Mouse (Mus musculus) heart, embryonic 15.5 days (tissue): ENCODE data around the gene Kif13a. TPM values are rescaled to one million over a fixed set of nuclear protein-coding genes. Genes with fewer than 3 reads are reported as not detected.

Experiments used
- ATAC-seq: fragments of 200-750 bp; cut with Nextera tagmentation; replicated peaks from 2 replicates; pipeline ENCODE4 v1.8.0; 2017; ENCODE audit warnings: low read depth, moderate TSS enrichment; ENCODE audit not compliant: insufficient number of reproducible peaks, insufficient read depth, low FRiP score
- H3K27ac ChIP-seq: fragments of 300-500 bp; sonication (generic); 2 replicates; pipeline ENCODE4 v1.5.1; 2015; ENCODE audit warnings: mild to moderate bottlenecking, inconsistent platforms
- H3K27me3 ChIP-seq: fragments of 300-500 bp; sonication (generic); 2 replicates; pipeline ENCODE4 v1.6.1; 2015; ENCODE audit warnings: inconsistent platforms
- H3K36me3 ChIP-seq: fragments of 300-500 bp; sonication (generic); 2 replicates; pipeline ENCODE4 v1.6.1; 2015; ENCODE audit warnings: mild to moderate bottlenecking, inconsistent platforms
- H3K4me1 ChIP-seq: fragments of 300-500 bp; sonication (generic); replicated peaks from 2 replicates; pipeline ENCODE4 v1.6.1; 2015; ENCODE audit warnings: inconsistent platforms
- H3K4me2 ChIP-seq: fragments of 300-500 bp; sonication (generic); 2 replicates; pipeline ENCODE4 v1.6.1; 2015; ENCODE audit warnings: inconsistent platforms, mild to moderate bottlenecking, moderate library complexity
- H3K4me3 ChIP-seq: fragments of 300-500 bp; sonication (generic); 2 replicates; pipeline ENCODE4 v1.5.1; 2015; ENCODE audit warnings: mild to moderate bottlenecking, inconsistent platforms
- H3K9ac ChIP-seq: fragments of 300-500 bp; sonication (generic); 2 replicates; pipeline ENCODE4 v1.6.1; 2015; ENCODE audit warnings: mild to moderate bottlenecking, inconsistent platforms
- H3K9me3 ChIP-seq: fragments of 300-500 bp; sonication (generic); replicated peaks from 2 replicates; pipeline ENCODE4 v1.6.1; 2016; ENCODE audit warnings: inconsistent platforms
- WGBS: fragments of 180-500 bp; shearing (Covaris S2); methylation state at CpG from one replicate; pipeline ENCODE4 v1.1.7; 2015; ENCODE audit warnings: mixed read lengths; 5-methylcytosine and 5-hydroxymethylcytosine counted together
- polyA plus RNA-seq: library from polyadenylated mRNA; unstranded; fragments of >200 nt; fragmentation: Nextera tagmentation; extraction: Ambion mirVana; gene quantifications from 2 replicates; pipeline ENCODE4 v1.2.1, GENCODE M21; 2015

Gene Kif13a
- polyA plus RNA-seq, 1 experiment from 2014 or later: 45.3 TPM

DNA sequence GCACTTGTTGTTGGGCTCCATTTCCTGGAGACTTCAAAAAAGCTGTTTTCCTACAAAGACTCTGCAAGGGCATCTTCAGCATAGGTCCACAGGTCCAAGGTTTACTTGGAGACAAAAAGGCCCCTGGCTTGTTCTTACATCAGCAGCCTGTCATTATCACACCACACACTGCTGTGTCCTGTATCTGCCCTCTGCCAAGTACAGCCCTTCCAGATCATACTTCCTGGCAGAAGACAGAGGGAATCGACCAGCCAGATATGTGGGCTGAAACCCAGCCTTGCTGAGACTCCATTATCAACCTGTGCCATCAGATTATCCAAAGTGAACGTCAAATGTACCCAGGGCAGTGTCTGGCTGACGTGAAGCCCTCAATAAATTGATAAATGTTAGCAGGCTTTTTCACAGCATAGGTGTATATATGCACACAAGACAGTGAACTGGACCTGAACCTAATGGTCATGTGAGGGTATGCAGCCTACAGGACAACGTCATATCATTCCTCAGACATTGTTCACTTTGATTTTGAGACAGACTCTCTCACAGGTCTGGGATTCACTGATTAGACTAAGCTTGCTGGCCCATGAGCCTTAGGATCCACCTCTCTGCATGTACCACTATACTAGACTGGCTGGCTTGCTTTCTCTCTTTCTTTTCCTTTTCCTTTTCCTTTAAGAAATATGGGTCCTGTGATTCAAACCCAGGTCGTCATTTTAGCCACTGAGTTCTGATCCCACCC is 181.4 kb downstream of the Kif13a start:
- H3K4me3 ChIP-seq: no peak overlapping the region
- ATAC-seq: no peak
- no peaks in the 10 kb centered on the region for H3K27me3 ChIP-seq
- H3K4me2 ChIP-seq: no peak overlapping the region
- H3K9ac ChIP-seq: no peak overlapping the region
- no peaks in the 10 kb centered on the region for H3K9me3 ChIP-seq
- H3K27ac ChIP-seq: no peak overlapping the region
- H3K4me1 ChIP-seq: 0 out of 2 replicates have a peak, but pooled peaks cover 3% of the 10 kb centered on the region
- WGBS: 48% methylated on average over 5 of the region's 5 CpGs
- H3K36me3 ChIP-seq: peaks cover 43% of the 10 kb centered on the region

GRCm38 (mm10) chr13:46743821-46744220 is 185.8 kb downstream of the Kif13a start:
- Histone ChIP-seq H3K4me2 (no peak overlapping the region), H3K4me3 (no peak overlapping the region), H3K9me3 (no peaks in the 10 kb centered on the region), H3K9ac (no peak overlapping the region), H3K4me1 (0 out of 2 replicates have a peak, but pooled peaks cover 3% of the 10 kb centered on the region), H3K36me3 (peaks cover 8% of the 10 kb centered on the region; the same call in 1 of the 2 replicates), H3K27ac (no peak overlapping the region), H3K27me3 (no peaks in the 10 kb centered on the region)
- no peak for ATAC-seq
- WGBS: 71% methylated on average over 8 of the region's 8 CpGs

- Histone ChIP-seq H3K9me3 (no peaks in the 10 kb centered on the region), H3K27ac (no peak overlapping the region), H3K4me2 (no peak overlapping the region), H3K4me3 (no peak overlapping the region), H3K9ac (no peak overlapping the region), H3K36me3 (no peaks in the 10 kb centered on the region), H3K27me3 (no peaks in the 10 kb centered on the region), H3K4me1 (no peaks in the 10 kb centered on the region)
- WGBS: 54% methylated on average over 2 of the region's 2 CpGs
- ATAC-seq: no peak
These were observed 187.3 kb downstream of the Kif13a start for GRCm38 (mm10) chr13:46742367-46742766.

DNA sequence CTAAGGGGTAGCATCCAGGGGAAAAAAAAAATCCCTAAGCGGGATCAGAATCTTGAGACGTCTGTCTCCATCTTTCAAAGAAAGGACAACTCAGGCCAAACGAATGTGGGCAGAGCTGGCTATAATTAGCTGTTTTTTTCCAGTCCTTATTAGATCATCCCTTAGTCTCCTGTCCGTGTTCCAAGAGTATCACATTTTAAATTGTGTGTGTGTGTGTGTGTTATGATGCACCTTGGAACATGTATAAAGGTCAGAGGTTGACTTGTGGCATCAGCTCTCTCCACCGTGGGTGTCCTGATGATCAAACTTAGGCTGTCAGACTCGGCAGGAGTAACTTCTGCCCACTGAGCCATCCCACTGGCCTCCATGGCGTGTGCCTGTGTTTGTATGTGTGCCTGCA is 190.2 kb downstream of the Kif13a start:
- ATAC-seq: no peak
- Histone ChIP-seq H3K27ac (no peak overlapping the region), H3K9ac (no peak overlapping the region), H3K4me1 (peaks cover 9% of the 10 kb centered on the region), H3K27me3 (no peaks in the 10 kb centered on the region), H3K36me3 (no peaks in the 10 kb centered on the region), H3K4me2 (no peak overlapping the region), H3K9me3 (no peaks in the 10 kb centered on the region), H3K4me3 (no peak overlapping the region)
- WGBS: 64% methylated on average over 7 of the region's 7 CpGs

DNA sequence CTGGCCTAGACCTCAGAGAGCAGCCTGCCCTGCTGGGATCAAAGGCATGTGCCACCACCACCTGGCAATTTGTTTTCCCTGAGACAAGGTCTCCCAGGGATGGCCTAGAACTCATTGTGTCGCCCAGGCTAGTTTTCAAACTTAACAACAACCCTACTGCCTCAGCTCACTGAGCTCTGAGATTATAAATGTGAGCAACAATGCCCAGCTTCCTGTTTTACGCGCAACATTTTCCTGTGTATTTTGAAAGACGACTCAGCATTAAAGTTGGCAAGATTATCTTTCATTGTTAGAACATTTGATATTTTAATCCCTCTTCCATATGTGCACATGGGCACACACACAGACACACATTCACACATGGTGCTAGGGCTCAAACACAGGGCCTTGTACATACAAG is 192.2 kb downstream of the Kif13a start:
- no peak for ATAC-seq

DNA sequence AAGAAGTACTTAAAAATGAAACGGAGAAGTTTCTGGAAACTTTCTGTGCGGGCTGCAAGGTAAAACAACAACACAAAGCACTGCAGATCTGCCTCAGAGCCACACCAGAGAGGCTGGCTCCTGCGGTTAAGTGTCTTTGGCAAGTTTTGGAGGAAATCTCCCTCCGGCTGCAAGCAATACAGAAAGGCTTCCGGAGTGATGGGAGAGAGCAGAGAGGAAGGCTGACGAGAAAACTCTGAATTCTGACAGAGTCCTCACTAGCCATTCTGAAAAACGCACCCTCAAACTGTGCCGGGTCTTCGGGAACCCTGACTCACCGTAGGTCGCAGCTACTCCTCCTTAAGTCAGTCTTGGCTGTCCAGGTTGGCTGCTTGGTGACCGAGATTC is 193.2 kb downstream of the Kif13a start:
- no peaks in the 10 kb centered on the region for H3K36me3 ChIP-seq
- H3K4me1 ChIP-seq: peaks cover 9% of the 10 kb centered on the region
- 1% methylated on average over 12 of the region's 12 CpGs for WGBS
- H3K27me3 ChIP-seq: no peaks in the 10 kb centered on the region
- peak overlapping the region; percentile 71 for H3K4me3 ChIP-seq
- H3K9ac ChIP-seq: peak overlapping the region; percentile 63
- H3K4me2 ChIP-seq: peak overlapping the region; percentile 97
- ATAC-seq: no peak
- H3K27ac ChIP-seq: peak overlapping the region; percentile 64
- H3K9me3 ChIP-seq: no peaks in the 10 kb centered on the region

More for the DNA sequence above, 192.2 kb downstream of the Kif13a start:
- H3K9ac ChIP-seq: no peak overlapping the region
- 71% methylated on average over 4 of the region's 4 CpGs for WGBS
- no peak overlapping the region for H3K4me2 ChIP-seq
- H3K4me1 ChIP-seq: peaks cover 9% of the 10 kb centered on the region
- no peak overlapping the region for H3K4me3 ChIP-seq
- H3K27me3 ChIP-seq: no peaks in the 10 kb centered on the region
- no peaks in the 10 kb centered on the region for H3K9me3 ChIP-seq
- H3K36me3 ChIP-seq: no peaks in the 10 kb centered on the region
- no peak overlapping the region for H3K27ac ChIP-seq

GRCm38 (mm10) chr13:46735808-46736478 is 193.7 kb downstream of the Kif13a start:
- H3K27ac ChIP-seq: peak overlapping the region; percentile 64
- WGBS: under 1% methylated on average over 20 of the region's 20 CpGs
- peaks cover 9% of the 10 kb centered on the region for H3K4me1 ChIP-seq
- H3K4me3 ChIP-seq: peak overlapping the region; percentile 71
- H3K9ac ChIP-seq: peak overlapping the region; percentile 63
- no peaks in the 10 kb centered on the region for H3K36me3 ChIP-seq
- ATAC-seq: 0 out of 2 replicates have a peak, but pooled peaks have one; percentile 60
- H3K4me2 ChIP-seq: peak overlapping the region; percentile 97
- H3K9me3 ChIP-seq: no peaks in the 10 kb centered on the region
- no peaks in the 10 kb centered on the region for H3K27me3 ChIP-seq

DNA sequence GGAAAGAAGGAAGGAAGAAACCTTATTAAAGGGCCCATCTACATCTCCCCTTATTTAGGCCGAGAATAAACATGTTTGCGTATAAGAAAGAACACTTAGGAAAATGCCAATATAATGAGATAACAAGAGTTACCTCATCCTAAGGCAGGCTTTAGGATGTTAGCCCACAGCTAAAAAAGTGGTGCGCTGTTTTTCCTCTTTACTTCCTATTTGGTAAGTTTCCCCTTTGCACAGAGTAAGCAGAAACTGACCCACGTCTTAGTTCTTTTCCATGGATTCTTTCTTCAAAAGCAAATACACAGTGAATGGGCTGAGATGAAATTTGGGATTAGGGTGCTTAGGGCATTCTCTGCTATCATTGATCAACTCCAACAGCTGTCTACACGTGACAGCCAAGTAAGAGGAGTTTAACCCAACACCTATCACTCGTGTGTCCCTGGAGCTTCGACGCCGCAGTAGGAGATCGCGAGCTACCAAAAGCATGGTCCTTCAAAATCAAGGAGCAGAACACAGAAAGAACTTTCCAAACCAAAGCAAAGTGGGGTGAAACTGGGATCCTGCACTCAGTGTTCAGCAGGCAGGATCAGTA is 194.4 kb downstream of the Kif13a start:
- H3K9ac ChIP-seq: peak overlapping the region; percentile 63
- H3K9me3 ChIP-seq: no peaks in the 10 kb centered on the region
- H3K4me3 ChIP-seq: peak overlapping the region; percentile 71
- no peaks in the 10 kb centered on the region for H3K36me3 ChIP-seq
- no peak for ATAC-seq
- H3K4me2 ChIP-seq: peak overlapping the region; percentile 97
- peak overlapping the region; percentile 64 for H3K27ac ChIP-seq
- H3K4me1 ChIP-seq: peaks cover 9% of the 10 kb centered on the region
- WGBS: 37% methylated on average over 11 of the region's 11 CpGs
- no peaks in the 10 kb centered on the region for H3K27me3 ChIP-seq

- peaks cover 8% of the 10 kb centered on the region for H3K4me1 ChIP-seq
- no peaks in the 10 kb centered on the region for H3K9me3 ChIP-seq
- ATAC-seq: no peak
- no peak overlapping the region for H3K4me2 ChIP-seq
- no peaks in the 10 kb centered on the region for H3K36me3 ChIP-seq
- no peak overlapping the region for H3K27ac ChIP-seq
- no peak overlapping the region for H3K9ac ChIP-seq
- WGBS: 61% methylated on average over 2 of the region's 2 CpGs
- H3K27me3 ChIP-seq: no peaks in the 10 kb centered on the region
- H3K4me3 ChIP-seq: no peak overlapping the region
These were observed 199.7 kb downstream of the Kif13a start for GRCm38 (mm10) chr13:46729998-46730397.

- peak overlapping the region; percentile 66 for H3K4me2 ChIP-seq
- ATAC-seq: no peak
- peak overlapping the region; percentile 99 for H3K4me3 ChIP-seq
- H3K9ac ChIP-seq: peak overlapping the region; percentile 48
- WGBS: 29% methylated on average over 5 of the region's 5 CpGs
- H3K4me1 ChIP-seq: peaks cover 16% of the 10 kb centered on the region
- peak overlapping the region; percentile 73 for H3K27ac ChIP-seq
- H3K36me3 ChIP-seq: no peaks in the 10 kb centered on the region
- H3K27me3 ChIP-seq: no peaks in the 10 kb centered on the region
- no peaks in the 10 kb centered on the region for H3K9me3 ChIP-seq
These were observed 201.3 kb downstream of the Kif13a start for GRCm38 (mm10) chr13:46728411-46728810.

DNA sequence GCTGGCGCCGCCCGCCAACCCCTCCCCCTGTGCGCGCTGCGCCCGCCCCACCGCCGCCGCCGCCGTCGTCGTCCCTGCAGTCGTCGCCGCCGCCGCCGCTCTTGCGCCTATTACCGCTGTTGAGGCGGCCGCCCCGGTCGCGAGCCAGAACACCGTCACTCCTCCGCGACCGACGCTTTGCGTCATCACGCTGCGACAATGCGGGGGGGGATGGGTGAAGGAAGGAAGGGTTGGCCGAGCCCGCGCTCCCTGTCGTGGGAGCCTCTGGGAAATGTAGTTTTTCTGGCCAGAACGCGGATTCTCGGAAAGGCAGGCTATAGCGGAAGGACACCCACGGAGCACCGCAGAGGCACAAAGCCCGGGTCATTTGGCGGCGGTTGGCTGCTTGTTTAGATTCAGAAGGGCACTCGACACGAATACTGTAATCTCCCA is 201.8 kb downstream of the Kif13a start, which contains the start of gene Nup153:
TSS of gene Nup153 (minus strand) at position 104 of the 432 bp plus-strand sequence.
- WGBS: 1% methylated on average over 49 of the region's 51 CpGs
- peak; percentile 90 for ATAC-seq
- H3K36me3 ChIP-seq: no peaks in the 10 kb centered on the region

More for the DNA sequence above, 201.8 kb downstream of the Kif13a start, which contains the start of gene Nup153:
- Histone ChIP-seq H3K4me1 (peaks cover 16% of the 10 kb centered on the region), H3K27me3 (no peaks in the 10 kb centered on the region), H3K4me2 (peak within 1 kb of the TSS; percentile 84), H3K9me3 (no peaks in the 10 kb centered on the region), H3K4me3 (peak within 1 kb of the TSS; percentile 99), H3K9ac (peak within 1 kb of the TSS; percentile 97), H3K27ac (peak within 1 kb of the TSS; percentile 97)
